Mouse (Mus musculus): ENCODE data around the gene Ackr4. TPM values are rescaled to one million over a fixed set of nuclear protein-coding genes. Genes with fewer than 3 reads are reported as not detected.

Ackr4 gene
- 0.43 and 1.3 TPM in 2 replicates for polyA plus RNA-seq (2014; fragmentation: Nextera tagmentation; extraction: Ambion mirVana)

DNA sequence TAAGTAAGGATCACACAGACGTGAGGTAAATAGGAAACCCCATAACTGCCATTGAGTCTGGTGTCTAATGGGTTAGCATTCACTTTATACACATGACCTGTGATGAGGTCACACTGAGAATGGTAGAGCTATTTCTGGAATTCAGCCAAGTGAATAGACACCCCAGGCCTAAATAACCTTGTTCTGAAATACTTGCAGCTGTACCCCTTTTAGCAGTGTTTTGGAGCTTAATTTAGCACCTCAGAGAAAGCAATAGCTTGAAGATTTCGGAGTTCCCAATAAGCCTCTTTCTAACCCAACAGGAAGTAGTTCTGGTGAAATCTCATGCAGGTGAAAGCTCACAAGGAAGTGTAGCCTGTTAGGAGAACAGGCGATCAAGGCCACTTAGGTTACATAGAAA is at the start of gene Ackr4:
Ackr4 (minus strand) TSS at position 101 of the 400 bp plus-strand sequence.
- H3K36me3 ChIP-seq (ENCODE audit: control insufficient read depth, insufficient read depth, low read length) = no peaks in the 10 kb centered on the region
- no peak within 1 kb of the TSS for H3K27ac ChIP-seq (ENCODE audit: low read depth, low read length)
- no peaks in the 10 kb centered on the region for H3K9me3 ChIP-seq (ENCODE audit: control insufficient read depth, low read length)
- H3K4me2 ChIP-seq (replicated peaks; ENCODE audit: low read depth, low read length) = no peak within 1 kb of the TSS
- WGBS = 88% methylated on average over 3 of the region's 3 CpGs
- peaks cover 19% of the 10 kb centered on the region for H3K4me1 ChIP-seq (ENCODE audit: control insufficient read depth, insufficient read depth, low read length)
- no peaks in the 10 kb centered on the region for H3K27me3 ChIP-seq (ENCODE audit: control insufficient read depth, insufficient read depth, low read length)
- no peak for ATAC-seq (ENCODE audit: low FRiP score, low TSS enrichment)
- no peak within 1 kb of the TSS for H3K9ac ChIP-seq (ENCODE audit: low read depth, low read length)
- H3K4me3 ChIP-seq (ENCODE audit: low read length) = no peak within 1 kb of the TSS

GRCm38 (mm10) chr9:104172342-104172741 is 45.6 kb upstream of the Ackr4 start:
- Histone ChIP-seq H3K9me3 (ENCODE audit: control insufficient read depth, low read length) (no peaks in the 10 kb centered on the region), H3K36me3 (ENCODE audit: control insufficient read depth, insufficient read depth, low read length) (peaks cover 67% of the 10 kb centered on the region), H3K27ac (ENCODE audit: low read depth, low read length) (no peak overlapping the region), H3K27me3 (ENCODE audit: control insufficient read depth, insufficient read depth, low read length) (no peaks in the 10 kb centered on the region), H3K9ac (ENCODE audit: low read depth, low read length) (no peak overlapping the region), H3K4me2 (replicated peaks; ENCODE audit: low read depth, low read length) (no peak overlapping the region), H3K4me1 (ENCODE audit: control insufficient read depth, insufficient read depth, low read length) (no peaks in the 10 kb centered on the region), H3K4me3 (ENCODE audit: low read length) (no peak overlapping the region)
- ATAC-seq (ENCODE audit: low FRiP score, low TSS enrichment) = no peak
- WGBS = 87% methylated on average over 6 of the region's 6 CpGs

DNA sequence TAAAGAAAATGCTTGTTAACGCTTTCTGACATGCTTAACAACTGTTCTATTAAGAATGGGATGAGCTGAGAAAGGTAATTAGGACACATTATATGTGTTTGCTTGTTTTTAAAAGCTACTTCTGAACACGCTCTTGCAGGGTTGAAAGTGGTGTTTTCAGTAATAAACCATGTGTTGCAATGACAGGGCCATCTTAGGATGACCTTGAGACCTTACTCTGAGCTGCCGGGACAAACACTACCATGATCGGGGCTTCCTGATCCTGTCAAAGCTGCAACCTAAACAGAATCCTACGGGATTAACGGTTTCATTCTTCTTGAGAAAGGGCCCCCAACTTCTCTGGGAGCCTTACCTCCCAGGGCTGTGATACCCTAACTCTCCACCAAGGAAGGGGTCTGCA is 44.9 kb upstream of the Ackr4 start:
- Histone ChIP-seq H3K27ac (ENCODE audit: low read depth, low read length) (no peak overlapping the region), H3K27me3 (ENCODE audit: control insufficient read depth, insufficient read depth, low read length) (no peaks in the 10 kb centered on the region), H3K9ac (ENCODE audit: low read depth, low read length) (no peak overlapping the region), H3K4me2 (replicated peaks; ENCODE audit: low read depth, low read length) (no peak overlapping the region), H3K9me3 (ENCODE audit: control insufficient read depth, low read length) (no peaks in the 10 kb centered on the region), H3K36me3 (ENCODE audit: control insufficient read depth, insufficient read depth, low read length) (peaks cover 67% of the 10 kb centered on the region), H3K4me1 (ENCODE audit: control insufficient read depth, insufficient read depth, low read length) (no peaks in the 10 kb centered on the region), H3K4me3 (ENCODE audit: low read length) (no peak overlapping the region)
- WGBS = 83% methylated on average over 6 of the region's 6 CpGs
- no peak for ATAC-seq (ENCODE audit: low FRiP score, low TSS enrichment)

GRCm38 (mm10) chr9:104169986-104170385 is 43.3 kb upstream of the Ackr4 start:
- H3K4me1 ChIP-seq (ENCODE audit: control insufficient read depth, insufficient read depth, low read length) = no peaks in the 10 kb centered on the region
- no peak overlapping the region for H3K27ac ChIP-seq (ENCODE audit: low read depth, low read length)
- peaks cover 66% of the 10 kb centered on the region for H3K36me3 ChIP-seq (ENCODE audit: control insufficient read depth, insufficient read depth, low read length)
- no peak for ATAC-seq (ENCODE audit: low FRiP score, low TSS enrichment)
- H3K4me3 ChIP-seq (ENCODE audit: low read length) = no peak overlapping the region
- H3K9ac ChIP-seq (ENCODE audit: low read depth, low read length) = no peak overlapping the region
- WGBS = 89% methylated on average over 10 of the region's 10 CpGs
- H3K27me3 ChIP-seq (ENCODE audit: control insufficient read depth, insufficient read depth, low read length) = no peaks in the 10 kb centered on the region
- H3K4me2 ChIP-seq (replicated peaks; ENCODE audit: low read depth, low read length) = no peak overlapping the region
- no peaks in the 10 kb centered on the region for H3K9me3 ChIP-seq (ENCODE audit: control insufficient read depth, low read length)

DNA sequence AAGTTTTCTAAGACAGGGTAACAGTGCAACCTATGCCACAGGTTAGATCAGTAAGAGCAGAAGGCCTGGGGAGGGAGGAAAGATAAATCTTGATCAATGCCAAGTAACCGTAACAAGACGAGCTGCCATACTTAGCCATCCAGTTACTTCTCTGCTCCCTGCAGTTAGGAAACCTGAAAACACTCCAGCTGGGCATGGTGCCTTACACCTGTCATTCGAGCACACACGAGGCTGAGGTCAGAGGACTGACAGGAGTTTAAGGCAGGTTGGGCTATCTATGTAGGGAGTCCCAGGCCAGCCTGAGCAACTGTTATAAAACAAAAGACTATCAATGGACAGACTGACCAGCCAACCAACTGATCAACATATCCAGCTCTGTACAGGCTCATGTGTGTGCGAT is 39.2 kb upstream of the Ackr4 start:
- Histone ChIP-seq H3K4me2 (replicated peaks; ENCODE audit: low read depth, low read length) (no peak overlapping the region), H3K27me3 (ENCODE audit: control insufficient read depth, insufficient read depth, low read length) (no peaks in the 10 kb centered on the region), H3K36me3 (ENCODE audit: control insufficient read depth, insufficient read depth, low read length) (peaks cover 78% of the 10 kb centered on the region), H3K9ac (ENCODE audit: low read depth, low read length) (no peak overlapping the region), H3K27ac (ENCODE audit: low read depth, low read length) (no peak overlapping the region), H3K4me1 (ENCODE audit: control insufficient read depth, insufficient read depth, low read length) (no peaks in the 10 kb centered on the region), H3K4me3 (ENCODE audit: low read length) (no peak overlapping the region), H3K9me3 (ENCODE audit: control insufficient read depth, low read length) (no peaks in the 10 kb centered on the region)
- 89% methylated on average over 5 of the region's 5 CpGs for WGBS
- ATAC-seq (ENCODE audit: low FRiP score, low TSS enrichment) = no peak

DNA sequence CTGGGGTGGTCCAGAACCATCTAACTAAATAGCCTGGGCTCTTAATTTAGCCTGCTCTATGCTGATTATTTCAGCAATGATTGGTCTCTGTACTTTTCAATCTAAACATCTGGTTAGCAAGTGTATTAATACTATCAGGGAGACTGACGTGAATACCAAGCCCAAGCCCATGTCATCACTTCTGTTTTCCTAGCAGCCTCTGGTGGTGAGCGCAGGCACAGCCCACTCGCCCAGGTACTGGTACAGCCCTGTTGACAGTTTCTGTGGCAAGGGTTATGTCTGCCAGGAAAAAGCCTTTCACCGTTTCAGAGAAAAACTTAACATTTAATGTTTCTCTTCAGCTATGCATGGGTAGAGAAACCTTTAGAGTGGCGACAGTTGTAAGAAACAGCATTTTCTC is 37.5 kb upstream of the Ackr4 start:
- no peak overlapping the region for H3K4me2 ChIP-seq (replicated peaks; ENCODE audit: low read depth, low read length)
- no peak overlapping the region for H3K4me3 ChIP-seq (ENCODE audit: low read length)
- 83% methylated on average over 5 of the region's 5 CpGs for WGBS
- no peak overlapping the region for H3K9ac ChIP-seq (ENCODE audit: low read depth, low read length)
- ATAC-seq (ENCODE audit: low FRiP score, low TSS enrichment) = no peak
- H3K4me1 ChIP-seq (ENCODE audit: control insufficient read depth, insufficient read depth, low read length) = no peaks in the 10 kb centered on the region
- H3K27ac ChIP-seq (ENCODE audit: low read depth, low read length) = no peak overlapping the region
- no peaks in the 10 kb centered on the region for H3K27me3 ChIP-seq (ENCODE audit: control insufficient read depth, insufficient read depth, low read length)
- H3K36me3 ChIP-seq (ENCODE audit: control insufficient read depth, insufficient read depth, low read length) = peaks cover 84% of the 10 kb centered on the region
- H3K9me3 ChIP-seq (ENCODE audit: control insufficient read depth, low read length) = no peaks in the 10 kb centered on the region

DNA sequence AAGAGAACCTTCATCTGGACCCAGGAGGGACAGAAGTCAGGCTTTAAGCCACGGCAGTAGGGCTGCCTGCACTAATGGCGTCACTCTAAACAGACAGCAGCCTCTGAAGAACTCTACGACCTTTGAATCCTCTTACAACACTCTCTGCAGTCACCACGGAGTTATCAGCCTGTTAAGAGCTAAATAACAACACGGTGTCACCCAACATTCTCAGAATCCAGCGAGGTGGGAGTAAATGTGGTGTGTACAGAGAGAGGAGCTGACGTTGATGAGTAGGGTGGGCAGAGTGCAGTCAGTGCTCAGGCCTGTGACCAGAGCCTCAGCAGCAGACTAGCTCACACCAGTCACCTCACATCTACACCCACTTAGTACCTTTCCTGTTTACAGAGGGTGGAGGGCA is 34.4 kb upstream of the Ackr4 start:
- ATAC-seq (ENCODE audit: low FRiP score, low TSS enrichment) = no peak
- Histone ChIP-seq H3K36me3 (ENCODE audit: control insufficient read depth, insufficient read depth, low read length) (peaks cover 96% of the 10 kb centered on the region), H3K4me2 (replicated peaks; ENCODE audit: low read depth, low read length) (no peak overlapping the region), H3K4me1 (ENCODE audit: control insufficient read depth, insufficient read depth, low read length) (no peaks in the 10 kb centered on the region), H3K4me3 (ENCODE audit: low read length) (no peak overlapping the region), H3K27me3 (ENCODE audit: control insufficient read depth, insufficient read depth, low read length) (no peaks in the 10 kb centered on the region), H3K9me3 (ENCODE audit: control insufficient read depth, low read length) (no peaks in the 10 kb centered on the region), H3K9ac (ENCODE audit: low read depth, low read length) (no peak overlapping the region), H3K27ac (ENCODE audit: low read depth, low read length) (no peak overlapping the region)
- 82% methylated on average over 7 of the region's 7 CpGs for WGBS

DNA sequence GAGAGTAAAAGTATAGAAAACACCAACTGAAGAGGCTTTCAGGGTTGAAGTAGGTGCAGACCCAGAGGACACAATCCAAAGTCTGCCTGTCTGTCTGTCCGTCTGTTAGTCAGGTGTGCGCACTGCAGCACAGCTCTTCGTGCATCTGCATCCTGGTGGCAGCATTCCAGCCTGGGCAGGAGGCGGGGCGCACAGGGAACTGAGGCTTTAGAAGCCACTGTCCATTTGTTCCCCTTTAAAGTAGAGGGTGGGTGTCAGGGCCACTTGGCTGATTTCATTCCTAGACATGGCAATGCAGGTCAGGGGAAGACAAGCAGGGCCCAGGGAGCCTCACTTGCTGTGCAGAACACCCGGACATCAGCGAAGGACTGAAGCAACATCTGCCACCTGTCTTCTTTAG is 30.6 kb upstream of the Ackr4 start:
- no peaks in the 10 kb centered on the region for H3K9me3 ChIP-seq (ENCODE audit: control insufficient read depth, low read length)
- H3K27ac ChIP-seq (ENCODE audit: low read depth, low read length) = no peak overlapping the region
- H3K27me3 ChIP-seq (ENCODE audit: control insufficient read depth, insufficient read depth, low read length) = no peaks in the 10 kb centered on the region
- H3K36me3 ChIP-seq (ENCODE audit: control insufficient read depth, insufficient read depth, low read length) = peaks cover 95% of the 10 kb centered on the region
- no peak overlapping the region for H3K4me2 ChIP-seq (replicated peaks; ENCODE audit: low read depth, low read length)
- no peak overlapping the region for H3K4me3 ChIP-seq (ENCODE audit: low read length)
- no peak overlapping the region for H3K9ac ChIP-seq (ENCODE audit: low read depth, low read length)
- ATAC-seq (ENCODE audit: low FRiP score, low TSS enrichment) = no peak
- WGBS = 84% methylated on average over 7 of the region's 7 CpGs
- no peaks in the 10 kb centered on the region for H3K4me1 ChIP-seq (ENCODE audit: control insufficient read depth, insufficient read depth, low read length)

GRCm38 (mm10) chr9:104156506-104156905 is 29.8 kb upstream of the Ackr4 start:
- Histone ChIP-seq H3K9me3 (ENCODE audit: control insufficient read depth, low read length) (no peaks in the 10 kb centered on the region), H3K4me2 (replicated peaks; ENCODE audit: low read depth, low read length) (no peak overlapping the region), H3K9ac (ENCODE audit: low read depth, low read length) (no peak overlapping the region), H3K27me3 (ENCODE audit: control insufficient read depth, insufficient read depth, low read length) (no peaks in the 10 kb centered on the region), H3K27ac (ENCODE audit: low read depth, low read length) (no peak overlapping the region), H3K4me1 (ENCODE audit: control insufficient read depth, insufficient read depth, low read length) (0 out of 2 replicates have a peak, but pooled peaks cover 3% of the 10 kb centered on the region), H3K36me3 (ENCODE audit: control insufficient read depth, insufficient read depth, low read length) (peaks cover 95% of the 10 kb centered on the region), H3K4me3 (ENCODE audit: low read length) (no peak overlapping the region)
- WGBS = 95% methylated on average over 8 of the region's 8 CpGs
- ATAC-seq (ENCODE audit: low FRiP score, low TSS enrichment) = no peak

All from kidney, embryonic 14.5 days (tissue).